Mouse (Mus musculus): ENCODE data around the gene Tirap.

DNA sequence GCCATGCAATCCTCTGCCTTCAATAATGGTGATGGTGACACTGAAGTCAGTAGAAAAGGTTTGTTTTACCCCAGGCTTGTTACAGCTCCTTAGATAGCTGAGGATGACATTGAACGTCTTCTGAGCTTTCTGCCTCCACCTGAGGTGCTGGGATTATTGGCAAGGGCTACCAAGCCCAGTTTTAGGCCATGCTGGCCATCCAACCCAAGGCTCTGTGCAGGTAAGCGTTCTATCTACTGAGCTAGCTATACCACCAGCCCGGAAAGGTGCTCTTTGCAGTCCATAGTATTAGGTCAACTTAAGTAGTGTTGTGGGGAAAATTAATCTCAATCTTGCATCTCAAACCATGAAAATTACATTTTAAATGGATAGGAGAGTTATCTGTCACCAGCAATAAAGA, 2.5 kb downstream of the Tirap start:
- TF ChIP-seq CTCF (IDR thresholded peaks at IDR 0.05; ENCODE audit: control insufficient read depth, insufficient read depth, insufficient replicate concordance, low read depth, low read length), result no peak
- TF ChIP-seq POLR2A (IDR thresholded peaks at IDR 0.05; ENCODE audit: control insufficient read depth, low read depth, low read length), result no peak

Measured in testis, adult 2 months (tissue).